Comparison of ENCODE assay signal across 8 mouse cellular contexts in genomic region chr13:95805469-95806166, GRCm38 (mm10).
DNase-seq lines count a peak whose midpoint lies in the region; ATAC-seq and TF ChIP-seq lines count a peak whose summit lies in the region.

No protein-coding gene starts in this region.

- peaks cover 5 to 13% of the 10 kb centered on the region in 2 experiments; a peak in 3 of 4 replicates for H3K4me1 ChIP-seq in heart, embryonic 14.5 days (ENCODE audit: control insufficient read depth in 2 of 2, insufficient read depth in 2 of 2, low read length in 2 of 2)
- H3K4me1 ChIP-seq in small intestine, adult 2 months (ENCODE audit: control insufficient read depth, insufficient read depth, insufficient read length, low read length): peaks cover 3% of the 10 kb centered on the region; the same call in 1 of the 2 replicates
- peaks cover 22% of the 10 kb centered on the region for H3K4me1 ChIP-seq in midbrain, embryonic 13.5 days (replicated peaks)
- H3K4me1 ChIP-seq in forebrain, embryonic 13.5 days: peaks cover 18% of the 10 kb centered on the region

- no peak for ATAC-seq in heart, embryonic 14.5 days (ENCODE audit: insufficient number of reproducible peaks, insufficient read depth, low FRiP score, low read depth)
- ATAC-seq in midbrain, embryonic 13.5 days: no peak
- no peak for ATAC-seq in forebrain, embryonic 13.5 days

- H3K9me3 ChIP-seq in heart, embryonic 14.5 days (ENCODE audit: control insufficient read depth, low read length): no peaks in the 10 kb centered on the region
- H3K9me3 ChIP-seq in midbrain, embryonic 13.5 days: no peaks in the 10 kb centered on the region
- H3K9me3 ChIP-seq in forebrain, embryonic 13.5 days (replicated peaks): no peaks in the 10 kb centered on the region

- TF ChIP-seq POLR2A in small intestine, adult 2 months (IDR thresholded peaks at IDR 0.05; ENCODE audit: low read depth, low read length): no peak

- peak overlapping the region; percentile 14; the same call in 1 of the 2 replicates for H3K4me2 ChIP-seq in heart, embryonic 14.5 days (ENCODE audit: low read length)
- no peak overlapping the region for H3K4me2 ChIP-seq in midbrain, embryonic 13.5 days (replicated peaks)
- H3K4me2 ChIP-seq in forebrain, embryonic 13.5 days: no peak overlapping the region

- no peak overlapping the region for H3K4me3 ChIP-seq in heart, embryonic 14.5 days (ENCODE audit: control insufficient read depth in 1 of 2, insufficient read depth in 1 of 2, low read depth in 1 of 2, low read length in 2 of 2)
- no peak overlapping the region for H3K4me3 ChIP-seq in small intestine, adult 2 months (ENCODE audit: low read depth, low read length)
- no peak overlapping the region for H3K4me3 ChIP-seq in midbrain, embryonic 13.5 days (replicated peaks)
- no peak overlapping the region for H3K4me3 ChIP-seq in forebrain, embryonic 13.5 days

- TF ChIP-seq CTCF in small intestine, adult 2 months (IDR thresholded peaks at IDR 0.05; ENCODE audit: extremely low read depth, insufficient read length, insufficient replicate concordance, low read depth, low read length): no peak

- 41% methylated on average over 13 of the region's 13 CpGs for WGBS in heart, embryonic 14.5 days
- 43% methylated on average over 13 of the region's 13 CpGs for WGBS in small intestine, adult 2 months
- WGBS in midbrain, embryonic 13.5 days: 57% methylated on average over 13 of the region's 13 CpGs
- WGBS in forebrain, embryonic 13.5 days: 66% methylated on average over 13 of the region's 13 CpGs

- DNase-seq in ES-CJ7 (ENCODE audit: low read depth, low spot score) (peak; percentile 59), liver (peak; percentile 61)
- DNase-seq in adrenal gland, adult 18-20 months (ENCODE audit: low spot score in 2 of 2): peak; percentile 47 to 57
- DNase-seq in frontal cortex, adult 2 months (ENCODE audit: extremely low spot score in 1 of 2, low spot score in 1 of 2): no peak

- no peak overlapping the region for H3K9ac ChIP-seq in heart, embryonic 14.5 days (ENCODE audit: low read length)
- H3K9ac ChIP-seq in midbrain, embryonic 13.5 days (replicated peaks): no peak overlapping the region
- no peak overlapping the region for H3K9ac ChIP-seq in forebrain, embryonic 13.5 days

- H3K27ac ChIP-seq in heart, embryonic 14.5 days (replicated peaks in 1 of 2; ENCODE audit: control insufficient read depth in 1 of 2, insufficient read depth in 1 of 2, low read depth in 2 of 2, low read length in 2 of 2): no peak overlapping the region
- H3K27ac ChIP-seq in small intestine, adult 2 months (ENCODE audit: insufficient read depth, low read depth, low read length): peak overlapping the region; percentile 21
- H3K27ac ChIP-seq in midbrain, embryonic 13.5 days: no peak overlapping the region
- no peak overlapping the region for H3K27ac ChIP-seq in forebrain, embryonic 13.5 days

- H3K27me3 ChIP-seq in heart, embryonic 14.5 days (ENCODE audit: control insufficient read depth, insufficient read depth, low read length): no peaks in the 10 kb centered on the region
- no peaks in the 10 kb centered on the region for H3K27me3 ChIP-seq in small intestine, adult 2 months (ENCODE audit: control insufficient read depth, insufficient read depth, low read length)
- no peaks in the 10 kb centered on the region; the same call in 1 of the 2 replicates for H3K27me3 ChIP-seq in midbrain, embryonic 13.5 days
- H3K27me3 ChIP-seq in forebrain, embryonic 13.5 days: no peaks in the 10 kb centered on the region

- H3K36me3 ChIP-seq in heart, embryonic 14.5 days (ENCODE audit: control insufficient read depth, insufficient read depth, low read length): no peaks in the 10 kb centered on the region
- no peaks in the 10 kb centered on the region for H3K36me3 ChIP-seq in small intestine, adult 2 months (ENCODE audit: control insufficient read depth, insufficient read depth, low read length)
- no peaks in the 10 kb centered on the region for H3K36me3 ChIP-seq in midbrain, embryonic 13.5 days
- no peaks in the 10 kb centered on the region for H3K36me3 ChIP-seq in forebrain, embryonic 13.5 days (ENCODE audit: poor library complexity, severe bottlenecking)

Comparison
In these comparisons a context has a peak if more than half of its experiments do, and no peak if none do; other contexts are left out.
1. DNase-seq: peak in ES-CJ7 (single experiment), adrenal gland, adult 18-20 months (2 of 2) and liver (single experiment); none in frontal cortex, adult 2 months (0 of 2).